Mouse (Mus musculus) liver, postnatal 0 days (tissue): Measurements from ENCODE around the gene Itpr2.

Experiments
- CTCF ChIP-seq: sonication (generic); IDR thresholded peaks from 2 replicates; pipeline ENCODE4 v1.5.1; 2016; ENCODE audit warnings: antibody characterized with exemption, low read depth
- EP300 ChIP-seq: IDR thresholded peaks from 2 replicates; pipeline ENCODE4 v1.6.1; 2016; ENCODE audit warnings: antibody characterized with exemption, low read depth, mild to moderate bottlenecking

DNA sequence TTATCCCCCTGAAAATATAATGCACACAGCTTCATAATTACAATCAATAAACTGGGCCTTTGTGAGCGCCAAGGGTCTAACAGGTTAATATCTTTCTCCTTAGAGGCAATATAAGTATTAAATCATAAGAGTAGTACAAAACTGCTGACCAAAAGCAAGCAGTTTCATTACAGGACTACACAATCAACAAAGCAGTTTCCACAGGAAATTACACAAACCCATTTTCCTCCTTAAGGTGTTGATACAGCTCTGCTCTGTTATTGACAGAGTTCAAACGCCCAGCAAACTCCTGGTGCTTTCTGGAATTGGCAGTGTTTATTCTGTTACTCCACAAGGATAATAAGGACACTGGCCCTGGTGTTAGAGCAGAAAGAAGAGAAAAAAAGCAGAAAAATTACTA lies 48.4 kb upstream of the Itpr2 start:
- TF ChIP-seq CTCF (no peak), EP300 (no peak)
